Mouse (Mus musculus) liver, adult 10 weeks (tissue): ENCODE measurements around the gene Masp2. TPM values are rescaled to one million over a fixed set of nuclear protein-coding genes. Genes with fewer than 3 reads are reported as not detected.

Experiments
- polyA plus RNA-seq: library from polyadenylated mRNA; stranded (reverse); fragments of 350-450 nt; fragmentation: Illumina TruSeq; extraction: RNeasy Lipid Tissue Mini Kit (QIAGEN cat#74804); gene quantifications from one replicate; pipeline ENCODE4 v1.2.3, GENCODE M21; 2014; ENCODE audit warnings: low read depth, low replicate concordance

Gene Masp2
- polyA plus RNA-seq, result 116 TPM

GRCm38 (mm10) chr4:148602357-148603120 lies at the start of gene Masp2:
Masp2 (plus strand) TSS chr4:148602554.

GRCm38 (mm10) chr4:148558297-148559000 lies 43.9 kb upstream of the Masp2 start, which contains the start of gene Exosc10:
Exosc10 (plus strand) TSS chr4:148558429.

GRCm38 (mm10) chr4:148591171-148591630 lies 11.2 kb upstream of the Masp2 start, which contains the start of gene Srm:
Srm (plus strand) TSS chr4:148591503.

GRCm38 (mm10) chr4:148626623-148627185 lies 24.4 kb downstream of the Masp2 start, which contains the start of gene Tardbp:
Tardbp (minus strand) TSS chr4:148627019.

GRCm38 (mm10) chr4:148643291-148644156 lies 41.2 kb downstream of the Masp2 start, which contains the start of gene Gm572:
Gm572 (plus strand) TSS chr4:148643317.

Other genes starting within 250 kb of the Masp2 start
- gene Ubiad1, start 157.8 kb upstream of the Masp2 start, polyA plus RNA-seq, result 2.2 TPM
- gene Mtor, start 153.9 kb upstream of the Masp2 start, polyA plus RNA-seq, result 3.4 TPM
- 0.29 TPM for gene Angptl7, start 102.1 kb upstream of the Masp2 start, polyA plus RNA-seq
- 3.7 TPM for gene Exosc10, start 44.1 kb upstream of the Masp2 start, polyA plus RNA-seq
- gene Srm, start 11.1 kb upstream of the Masp2 start, polyA plus RNA-seq, result 1.0 TPM
- 336 TPM for gene Tardbp, start 24.5 kb downstream of the Masp2 start, polyA plus RNA-seq
- not detected for gene Gm572, start 40.8 kb downstream of the Masp2 start, polyA plus RNA-seq
- not detected for gene Casz1, start 201.9 kb downstream of the Masp2 start, polyA plus RNA-seq